Mouse (Mus musculus): ENCODE results near the gene Wdr48.

DNA sequence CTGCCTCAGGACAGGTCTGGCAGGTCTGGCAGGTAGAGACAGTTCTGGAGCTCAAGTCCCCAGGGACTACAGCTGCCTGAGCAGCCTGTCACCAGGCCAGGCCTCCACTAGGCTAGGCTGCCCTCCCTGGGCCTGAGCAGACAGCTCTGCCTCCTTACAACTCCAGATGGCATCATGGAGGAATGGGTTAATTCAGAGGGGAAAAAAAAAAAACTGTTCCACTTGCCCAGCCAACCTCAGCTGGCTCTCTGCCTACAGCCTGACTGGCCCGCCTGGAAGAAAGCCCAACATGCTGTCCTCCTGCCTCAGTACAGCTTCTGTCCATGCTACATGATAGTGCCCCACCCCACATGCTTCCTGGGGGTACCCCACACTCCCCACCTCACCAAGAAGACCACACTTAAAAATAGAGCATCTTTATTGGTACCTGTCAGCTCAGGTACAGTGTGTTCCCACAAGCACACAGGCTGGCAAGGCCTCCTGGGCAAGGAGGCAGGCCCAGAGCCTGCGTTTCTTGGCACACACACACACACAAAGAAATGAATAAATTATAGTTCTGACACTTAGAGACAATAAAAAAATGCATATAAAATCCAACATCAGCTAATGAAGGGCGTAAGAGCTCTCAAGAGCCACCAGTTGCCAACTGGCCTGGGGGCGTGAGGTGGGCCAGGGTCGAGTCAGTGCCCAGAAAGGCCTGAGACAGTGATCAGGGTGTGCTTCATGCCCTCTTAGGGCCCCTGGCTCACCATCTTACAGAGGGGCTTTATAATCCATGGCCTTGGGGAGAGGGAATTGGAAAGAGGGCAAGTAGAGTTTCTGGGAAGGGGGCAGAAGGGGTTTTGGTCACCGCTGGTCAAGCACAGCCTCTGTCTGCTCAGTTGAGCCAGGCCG is 76.3 kb downstream of the Wdr48 start:
- TF ChIP-seq POLR2A (IDR thresholded peaks at IDR 0.05; ENCODE audit: borderline replicate concordance, extremely low read depth, low read depth, low read length) (no peak), CTCF (IDR thresholded peaks at IDR 0.05; ENCODE audit: insufficient read depth, low read length) (no peak)

Measured in lung, adult 2 months (tissue).